In the genomic region with DNA sequence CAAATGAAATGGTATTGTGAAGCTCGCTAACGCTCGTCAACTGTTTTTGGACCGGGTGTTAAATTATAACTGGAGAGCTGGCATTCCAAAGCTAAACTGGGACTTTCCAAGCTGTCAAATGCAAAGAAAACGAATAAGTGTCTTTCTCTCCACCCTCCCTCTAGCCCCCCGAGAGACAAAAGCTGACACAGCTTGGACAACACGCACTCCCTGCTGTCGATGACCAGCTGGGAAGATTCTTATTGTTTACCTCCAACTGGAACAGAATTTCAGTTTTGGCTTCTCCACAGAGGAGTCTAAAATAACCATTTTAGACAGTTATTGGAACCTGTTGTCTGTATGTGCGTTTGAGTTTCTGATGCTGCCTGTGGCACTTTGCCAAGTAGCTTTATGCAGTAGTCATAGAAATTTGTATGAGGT, we compare ENCODE assay signal across 11 mouse cellular contexts.
DNase-seq lines count a peak whose midpoint lies in the region; ATAC-seq and TF ChIP-seq lines count a peak whose summit lies in the region.
"Had no signal": no experiment of that assay in that cellular context is flagged by ENCODE, and none has a peak within 500 bp of the region (broad histone marks: within the 10 kb centered on the region; RNA-seq: fewer than 3 reads in every experiment).

No protein-coding gene starts in this region.

- ATAC-seq in midbrain, postnatal 0 days (ENCODE audit: low FRiP score) = no peak
- no peak for ATAC-seq in midbrain, embryonic 13.5 days
- peak; percentile 46 for ATAC-seq in forebrain, embryonic 16.5 days
- no peak for ATAC-seq in neural tube, embryonic 15.5 days (ENCODE audit: low FRiP score)

- no peak for TF ChIP-seq CTCF in midbrain, postnatal 0 days (IDR thresholded peaks at IDR 0.05)

- no peak overlapping the region for H3K9ac ChIP-seq in midbrain, postnatal 0 days (replicated peaks; ENCODE audit: low read length, poor library complexity, severe bottlenecking)
- no peak overlapping the region for H3K9ac ChIP-seq in midbrain, embryonic 13.5 days (replicated peaks)
- H3K9ac ChIP-seq in forebrain, embryonic 16.5 days (replicated peaks; ENCODE audit: low read depth, low read length) = no peak overlapping the region
- no peak overlapping the region for H3K9ac ChIP-seq in neural tube, embryonic 15.5 days (replicated peaks)

- no peaks in the 10 kb centered on the region for H3K27me3 ChIP-seq in midbrain, postnatal 0 days (ENCODE audit: insufficient read depth, low read length)
- H3K27me3 ChIP-seq in midbrain, embryonic 13.5 days = no peaks in the 10 kb centered on the region
- H3K27me3 ChIP-seq in forebrain, embryonic 16.5 days (replicated peaks; ENCODE audit: control insufficient read depth, insufficient read depth, low read length) = no peaks in the 10 kb centered on the region
- no peaks in the 10 kb centered on the region for H3K27me3 ChIP-seq in neural tube, embryonic 15.5 days (replicated peaks)

- no peak overlapping the region for H3K27ac ChIP-seq in midbrain, postnatal 0 days (ENCODE audit: low read depth, low read length)
- H3K27ac ChIP-seq in midbrain, embryonic 13.5 days = no peak overlapping the region
- H3K27ac ChIP-seq in forebrain, embryonic 16.5 days (ENCODE audit: low read length) = peak overlapping the region; percentile 85
- H3K27ac ChIP-seq in neural tube, embryonic 15.5 days (replicated peaks) = peak overlapping the region; percentile 63; the same call in 1 of the 2 replicates

- peak; percentile 32 for DNase-seq in layer of hippocampus, adult 11-12 months (ENCODE audit: low spot score)
- DNase-seq in layer of hippocampus, postnatal 10 days (ENCODE audit: low spot score in 2 of 2) = no peak
- peak; percentile 26 for DNase-seq in midbrain, postnatal 0 days (ENCODE audit: low spot score)
- DNase-seq in gastrocnemius, postnatal 25 days = no peak
- DNase-seq: adrenal gland, postnatal 25 days; cerebellum, adult 11-12 months had no signal

- 61% methylated on average over 9 of the region's 9 CpGs for WGBS in midbrain, postnatal 0 days
- WGBS in midbrain, embryonic 13.5 days = 74% methylated on average over 9 of the region's 9 CpGs
- WGBS in forebrain, embryonic 16.5 days = 16% methylated on average over 9 of the region's 9 CpGs
- WGBS in neural tube, embryonic 15.5 days = 36% methylated on average over 9 of the region's 9 CpGs

- H3K4me1 ChIP-seq in midbrain, postnatal 0 days (ENCODE audit: insufficient read depth, low read length) = peaks cover 7% of the 10 kb centered on the region; the same call in 1 of the 2 replicates
- H3K4me1 ChIP-seq in midbrain, embryonic 13.5 days (replicated peaks) = peaks cover 18% of the 10 kb centered on the region
- H3K4me1 ChIP-seq in forebrain, embryonic 16.5 days (replicated peaks; ENCODE audit: control insufficient read depth, insufficient read depth, low read length) = peaks cover 53% of the 10 kb centered on the region
- peaks cover 37% of the 10 kb centered on the region for H3K4me1 ChIP-seq in neural tube, embryonic 15.5 days

- H3K36me3 ChIP-seq in midbrain, postnatal 0 days (ENCODE audit: insufficient read depth, low read length) = no peaks in the 10 kb centered on the region
- no peaks in the 10 kb centered on the region for H3K36me3 ChIP-seq in midbrain, embryonic 13.5 days
- no peaks in the 10 kb centered on the region for H3K36me3 ChIP-seq in forebrain, embryonic 16.5 days (ENCODE audit: control insufficient read depth, insufficient read depth)
- no peaks in the 10 kb centered on the region for H3K36me3 ChIP-seq in neural tube, embryonic 15.5 days

- no peaks in the 10 kb centered on the region for H3K9me3 ChIP-seq in midbrain, postnatal 0 days (ENCODE audit: low read length)
- no peaks in the 10 kb centered on the region for H3K9me3 ChIP-seq in midbrain, embryonic 13.5 days
- H3K9me3 ChIP-seq in forebrain, embryonic 16.5 days (ENCODE audit: control insufficient read depth, low read length) = no peaks in the 10 kb centered on the region
- H3K9me3 ChIP-seq in neural tube, embryonic 15.5 days (replicated peaks) = no peaks in the 10 kb centered on the region

- no peak overlapping the region for H3K4me2 ChIP-seq in midbrain, postnatal 0 days (ENCODE audit: low read depth, low read length, poor library complexity, severe bottlenecking)
- H3K4me2 ChIP-seq in midbrain, embryonic 13.5 days (replicated peaks) = no peak overlapping the region
- H3K4me2 ChIP-seq in forebrain, embryonic 16.5 days (ENCODE audit: low read length) = no peak overlapping the region
- H3K4me2 ChIP-seq in neural tube, embryonic 15.5 days = no peak overlapping the region
- H3K4me2 ChIP-seq: heart, embryonic 11.5 days had no signal

- no peak overlapping the region for H3K4me3 ChIP-seq in midbrain, postnatal 0 days (ENCODE audit: low read depth, low read length)
- H3K4me3 ChIP-seq in midbrain, embryonic 13.5 days (replicated peaks) = no peak overlapping the region
- no peak overlapping the region for H3K4me3 ChIP-seq in forebrain, embryonic 16.5 days (replicated peaks; ENCODE audit: low read length)
- H3K4me3 ChIP-seq in neural tube, embryonic 15.5 days (replicated peaks) = no peak overlapping the region
- H3K4me3 ChIP-seq: erythroblast, embryonic 14.5 days had no signal

Comparison
In these comparisons a context has a peak if more than half of its experiments do, and no peak if none do; other contexts are left out.
1. DNase-seq: peak in layer of hippocampus, adult 11-12 months (single experiment) and midbrain, postnatal 0 days (single experiment); none in layer of hippocampus, postnatal 10 days (0 of 2) and gastrocnemius, postnatal 25 days (single experiment).
2. H3K27ac ChIP-seq: peak in forebrain, embryonic 16.5 days (single experiment) and neural tube, embryonic 15.5 days (single experiment); none in midbrain, postnatal 0 days (single experiment) and midbrain, embryonic 13.5 days (single experiment).